Mouse (Mus musculus) embryonic facial prominence, embryonic 12.5 days (tissue): Measurements from ENCODE around the gene Hcfc1r1. TPM values are rescaled to one million over a fixed set of nuclear protein-coding genes. Genes with fewer than 3 reads are reported as not detected.
A peak's percentile ranks its signal among the peaks of the same experiment; 100 is the strongest.

Experiments
- ATAC-seq: fragments of 200-750 bp; cut with Nextera tagmentation; 2 replicates; pipeline ENCODE4 v1.8.0; 2017; ENCODE audit not compliant: insufficient number of reproducible peaks, insufficient read depth, low FRiP score, low TSS enrichment
- H3K27ac ChIP-seq: fragments of 300-500 bp; sonication (generic); 2 replicates; pipeline ENCODE4 v1.5.1; 2016; ENCODE audit warnings: mild to moderate bottlenecking
- H3K27me3 ChIP-seq: fragments of 300-500 bp; sonication (generic); 2 replicates; pipeline ENCODE4 v1.6.1; 2016; ENCODE audit warnings: mild to moderate bottlenecking, moderate library complexity
- H3K36me3 ChIP-seq: fragments of 300-500 bp; sonication (generic); 2 replicates; pipeline ENCODE4 v1.6.1; 2016; ENCODE audit warnings: mild to moderate bottlenecking
- H3K4me1 ChIP-seq: fragments of 300-500 bp; sonication (generic); 2 replicates; pipeline ENCODE4 v1.6.1; 2016
- H3K4me2 ChIP-seq: fragments of 300-500 bp; sonication (generic); replicated peaks from 2 replicates; pipeline ENCODE4 v1.6.1; 2016; ENCODE audit warnings: mild to moderate bottlenecking, moderate library complexity
- H3K4me3 ChIP-seq: fragments of 300-500 bp; sonication (generic); 2 replicates; pipeline ENCODE4 v1.5.1; 2016; ENCODE audit warnings: mild to moderate bottlenecking
- H3K9ac ChIP-seq: fragments of 300-500 bp; sonication (generic); 2 replicates; pipeline ENCODE4 v1.6.1; 2016; ENCODE audit warnings: mild to moderate bottlenecking, moderate library complexity
- H3K9me3 ChIP-seq: fragments of 300-500 bp; sonication (generic); 2 replicates; pipeline ENCODE4 v1.6.1; 2016; ENCODE audit warnings: mild to moderate bottlenecking, moderate library complexity
- WGBS: fragments of 180-500 bp; shearing (Covaris S2); methylation state at CpG from one replicate; pipeline ENCODE4 v1.1.7; 2016; 5-methylcytosine and 5-hydroxymethylcytosine counted together
- polyA plus RNA-seq: library from polyadenylated mRNA; unstranded; fragments of >200 nt; fragmentation: Nextera tagmentation; extraction: Ambion mirVana; gene quantifications from 2 replicates; pipeline ENCODE4 v1.2.1, GENCODE M21; 2016

The Hcfc1r1 gene
- polyA plus RNA-seq: 60.3 and 61.2 TPM in 2 replicates

GRCm38 (mm10) chr17:23673424-23674073 is at the start of gene Hcfc1r1, which contains the start of gene Thoc6:
Gene Hcfc1r1 (plus strand): TSS chr17:23673596.
Gene Thoc6 (minus strand): TSS chr17:23673882.
- Histone ChIP-seq H3K27me3 (peaks cover 27% of the 10 kb centered on the region), H3K4me3 (peak within 1 kb of the TSS; percentile 61), H3K27ac (no peak within 1 kb of the TSS), H3K4me2 (peak within 1 kb of the TSS; percentile 98), H3K9me3 (no peaks in the 10 kb centered on the region), H3K4me1 (peaks cover 33% of the 10 kb centered on the region), H3K9ac (peak within 1 kb of the TSS; percentile 55), H3K36me3 (peaks cover 20% of the 10 kb centered on the region)
- WGBS: under 1% methylated on average over 45 of the region's 45 CpGs
- ATAC-seq: peak; percentile 95

GRCm38 (mm10) chr17:23627813-23628212 is 45.6 kb upstream of the Hcfc1r1 start:
- Histone ChIP-seq H3K36me3 (no peaks in the 10 kb centered on the region), H3K4me3 (no peak overlapping the region), H3K9ac (no peak overlapping the region), H3K27me3 (0 out of 2 replicates have a peak, but pooled peaks cover 8% of the 10 kb centered on the region), H3K4me1 (no peaks in the 10 kb centered on the region; the same call in 1 of the 2 replicates), H3K4me2 (no peak overlapping the region), H3K27ac (no peak overlapping the region), H3K9me3 (no peaks in the 10 kb centered on the region)
- no peak for ATAC-seq
- WGBS: 31% methylated on average over 7 of the region's 7 CpGs

DNA sequence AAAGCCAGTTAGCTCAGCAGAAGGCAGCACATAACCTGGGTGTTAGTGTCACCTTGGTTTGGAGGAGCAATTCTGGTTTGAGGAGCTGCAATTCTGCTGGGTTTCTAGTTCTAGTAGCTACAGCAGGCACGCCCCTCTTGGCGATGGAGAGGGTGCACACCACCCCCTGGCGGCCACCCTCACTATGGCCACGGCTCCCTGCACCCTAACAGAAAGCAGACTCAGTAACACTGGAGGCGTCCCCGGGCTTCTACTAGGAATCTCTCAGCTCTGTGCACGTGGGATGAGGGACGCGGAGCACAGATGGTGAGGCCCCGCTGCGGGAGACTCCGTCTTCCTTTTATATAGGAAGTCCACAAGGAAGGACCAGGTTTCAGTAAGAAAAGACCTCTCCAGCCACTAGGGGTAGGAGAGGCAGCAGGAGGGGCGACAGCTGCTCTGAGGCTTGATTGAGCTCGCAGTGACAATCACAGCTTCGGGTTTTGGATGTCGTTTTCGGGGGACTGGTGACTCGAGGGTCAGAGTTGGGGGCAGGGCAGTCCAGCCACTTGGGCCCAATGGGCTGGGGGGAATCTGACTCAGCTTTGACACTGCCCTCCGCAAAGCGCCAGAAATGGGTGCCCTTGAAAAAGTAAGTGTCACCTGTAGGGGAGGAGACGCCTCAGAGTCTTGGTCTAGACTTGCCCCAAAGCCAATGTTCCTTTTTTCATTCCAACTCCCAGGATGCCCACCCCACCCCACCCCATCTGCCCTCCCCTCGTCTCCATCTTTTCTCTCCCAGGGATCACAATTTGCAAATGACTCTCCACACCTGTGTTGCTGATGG is 43.0 kb upstream of the Hcfc1r1 start:
- H3K4me3 ChIP-seq: peak overlapping the region; percentile 14; the same call in 1 of the 2 replicates

DNA sequence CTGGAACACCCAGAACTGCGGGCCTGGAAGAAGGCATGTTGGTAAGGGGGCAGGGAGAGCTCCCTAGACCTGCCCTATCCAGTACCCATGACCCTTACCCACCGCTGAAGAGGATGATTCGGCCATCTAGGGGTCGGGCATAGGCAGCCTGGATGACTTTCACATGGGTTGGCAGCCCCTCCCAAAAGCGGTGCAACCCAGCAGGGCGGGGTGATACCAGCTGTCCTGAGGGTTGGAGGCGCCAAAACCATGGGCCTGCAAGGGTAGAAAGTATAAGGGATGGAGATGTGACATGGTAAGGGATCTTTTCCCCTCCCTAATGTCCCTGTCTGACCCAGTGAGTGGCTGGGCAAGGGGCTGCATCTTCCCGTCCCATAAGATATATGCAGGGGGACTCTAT is 42.2 kb upstream of the Hcfc1r1 start:
- Histone ChIP-seq H3K9me3 (no peaks in the 10 kb centered on the region), H3K36me3 (no peaks in the 10 kb centered on the region), H3K4me3 (no peak overlapping the region), H3K4me1 (no peaks in the 10 kb centered on the region; the same call in 1 of the 2 replicates), H3K9ac (no peak overlapping the region), H3K27ac (no peak overlapping the region), H3K4me2 (no peak overlapping the region), H3K27me3 (0 out of 2 replicates have a peak, but pooled peaks cover 8% of the 10 kb centered on the region)
- ATAC-seq: no peak
- WGBS: 82% methylated on average over 8 of the region's 8 CpGs

More for the DNA sequence above, 43.0 kb upstream of the Hcfc1r1 start:
- ATAC-seq: peak; percentile 65; the same call in 1 of the 2 replicates
- H3K9me3 ChIP-seq: no peaks in the 10 kb centered on the region
- no peak overlapping the region for H3K27ac ChIP-seq
- peak overlapping the region; percentile 44 for H3K4me2 ChIP-seq
- peak overlapping the region; percentile 29; the same call in 1 of the 2 replicates for H3K9ac ChIP-seq
- H3K4me1 ChIP-seq: no peaks in the 10 kb centered on the region; the same call in 1 of the 2 replicates
- 17% methylated on average over 22 of the region's 22 CpGs for WGBS
- H3K36me3 ChIP-seq: no peaks in the 10 kb centered on the region
- H3K27me3 ChIP-seq: 0 out of 2 replicates have a peak, but pooled peaks cover 8% of the 10 kb centered on the region

GRCm38 (mm10) chr17:23644613-23645495 is 28.5 kb upstream of the Hcfc1r1 start, which contains the start of gene Mmp25:
Gene Mmp25 (minus strand): TSS chr17:23645277.
- ATAC-seq: peak; percentile 43; the same call in 1 of the 2 replicates
- no peak within 1 kb of the TSS for H3K27ac ChIP-seq

GRCm38 (mm10) chr17:23645894-23646293 is 27.5 kb upstream of the Hcfc1r1 start:
- no peak for ATAC-seq
- Histone ChIP-seq H3K9ac (no peak overlapping the region), H3K9me3 (peaks cover 4% of the 10 kb centered on the region; the same call in 1 of the 2 replicates), H3K27me3 (peaks cover 34% of the 10 kb centered on the region), H3K4me1 (peaks cover 8% of the 10 kb centered on the region; the same call in 1 of the 2 replicates), H3K4me3 (no peak overlapping the region), H3K4me2 (no peak overlapping the region), H3K36me3 (no peaks in the 10 kb centered on the region), H3K27ac (no peak overlapping the region)
- 28% methylated on average over 10 of the region's 10 CpGs for WGBS

More at GRCm38 (mm10) chr17:23644613-23645495, 28.5 kb upstream of the Hcfc1r1 start, which contains the start of gene Mmp25:
- no peaks in the 10 kb centered on the region for H3K36me3 ChIP-seq
- H3K9ac ChIP-seq: peak within 1 kb of the TSS; percentile 47
- under 1% methylated on average over 56 of the region's 58 CpGs for WGBS
- H3K9me3 ChIP-seq: peaks cover 4% of the 10 kb centered on the region; the same call in 1 of the 2 replicates
- H3K27me3 ChIP-seq: peaks cover 34% of the 10 kb centered on the region
- H3K4me1 ChIP-seq: peaks cover 8% of the 10 kb centered on the region; the same call in 1 of the 2 replicates
- H3K4me2 ChIP-seq: peak within 1 kb of the TSS; percentile 74
- peak within 1 kb of the TSS; percentile 45 for H3K4me3 ChIP-seq

- H3K36me3 ChIP-seq: no peaks in the 10 kb centered on the region
- 81% methylated on average over 6 of the region's 6 CpGs for WGBS
- H3K4me2 ChIP-seq: no peak overlapping the region
- no peak overlapping the region for H3K4me3 ChIP-seq
- H3K4me1 ChIP-seq: no peaks in the 10 kb centered on the region
- H3K9me3 ChIP-seq: no peaks in the 10 kb centered on the region
- H3K27ac ChIP-seq: no peak overlapping the region
- no peak overlapping the region for H3K9ac ChIP-seq
- H3K27me3 ChIP-seq: peaks cover 5% of the 10 kb centered on the region
- ATAC-seq: no peak
Measured at GRCm38 (mm10) chr17:23651363-23651762, 22.0 kb upstream of the Hcfc1r1 start.

GRCm38 (mm10) chr17:23653324-23653723 is 20.1 kb upstream of the Hcfc1r1 start:
- 82% methylated on average over 1 of the region's 2 CpGs for WGBS
- Histone ChIP-seq H3K9ac (no peak overlapping the region), H3K9me3 (no peaks in the 10 kb centered on the region), H3K27ac (no peak overlapping the region), H3K27me3 (no peaks in the 10 kb centered on the region; the same call in 1 of the 2 replicates), H3K4me2 (no peak overlapping the region), H3K4me3 (no peak overlapping the region), H3K36me3 (no peaks in the 10 kb centered on the region), H3K4me1 (no peaks in the 10 kb centered on the region)
- ATAC-seq: no peak

- H3K27ac ChIP-seq: no peak overlapping the region
- no peak for ATAC-seq
- H3K4me3 ChIP-seq: no peak overlapping the region
- no peak overlapping the region for H3K4me2 ChIP-seq
- no peaks in the 10 kb centered on the region for H3K36me3 ChIP-seq
- H3K9me3 ChIP-seq: no peaks in the 10 kb centered on the region
- H3K4me1 ChIP-seq: no peaks in the 10 kb centered on the region
- H3K27me3 ChIP-seq: peaks cover under 1% of the 10 kb centered on the region
- H3K9ac ChIP-seq: no peak overlapping the region
- 65% methylated on average over 6 of the region's 6 CpGs for WGBS
Measured at GRCm38 (mm10) chr17:23654001-23654400, 19.4 kb upstream of the Hcfc1r1 start.

GRCm38 (mm10) chr17:23654410-23654809 is 19.0 kb upstream of the Hcfc1r1 start:
- H3K4me2 ChIP-seq: no peak overlapping the region
- H3K9me3 ChIP-seq: no peaks in the 10 kb centered on the region
- no peak overlapping the region for H3K9ac ChIP-seq
- H3K27ac ChIP-seq: no peak overlapping the region
- no peaks in the 10 kb centered on the region for H3K4me1 ChIP-seq
- ATAC-seq: no peak
- no peak overlapping the region for H3K4me3 ChIP-seq
- no peaks in the 10 kb centered on the region for H3K36me3 ChIP-seq
- WGBS: 60% methylated on average over 2 of the region's 2 CpGs
- peaks cover 5% of the 10 kb centered on the region for H3K27me3 ChIP-seq

DNA sequence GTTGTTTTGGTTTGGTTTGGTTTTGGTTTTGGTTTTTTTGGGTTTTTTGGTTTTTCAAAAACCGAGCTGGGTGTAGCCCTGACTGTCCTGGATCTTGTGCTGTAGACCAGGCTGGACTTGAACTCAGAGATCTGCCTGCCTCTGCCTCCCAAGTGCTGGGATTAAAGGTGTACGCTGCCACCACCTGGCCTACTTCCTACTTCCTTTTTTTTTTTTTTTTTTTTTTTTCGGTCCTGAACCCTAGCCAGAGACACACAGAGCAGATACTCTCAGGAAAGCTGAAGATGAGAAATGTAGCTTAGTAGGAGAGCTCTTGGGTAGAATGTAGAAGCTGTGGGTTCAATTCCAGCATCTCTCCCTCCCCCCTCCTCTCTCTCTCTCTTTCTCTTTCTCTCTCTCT is 14.9 kb upstream of the Hcfc1r1 start:
- H3K4me1 ChIP-seq: no peaks in the 10 kb centered on the region
- no peak for ATAC-seq
- no peaks in the 10 kb centered on the region for H3K9me3 ChIP-seq
- WGBS: 68% methylated on average over 3 of the region's 3 CpGs
- H3K9ac ChIP-seq: no peak overlapping the region
- H3K36me3 ChIP-seq: no peaks in the 10 kb centered on the region
- no peak overlapping the region for H3K27ac ChIP-seq
- no peak overlapping the region for H3K4me3 ChIP-seq
- no peak overlapping the region for H3K4me2 ChIP-seq
- H3K27me3 ChIP-seq: peaks cover 43% of the 10 kb centered on the region
